Mouse (Mus musculus): ENCODE measurements around the gene Tnxb. TPM values are rescaled to one million over a fixed set of nuclear protein-coding genes. Genes with fewer than 3 reads are reported as not detected.

Tnxb gene
- polyA plus RNA-seq, 1 experiment from 2014 or later, result 0.36 TPM

DNA sequence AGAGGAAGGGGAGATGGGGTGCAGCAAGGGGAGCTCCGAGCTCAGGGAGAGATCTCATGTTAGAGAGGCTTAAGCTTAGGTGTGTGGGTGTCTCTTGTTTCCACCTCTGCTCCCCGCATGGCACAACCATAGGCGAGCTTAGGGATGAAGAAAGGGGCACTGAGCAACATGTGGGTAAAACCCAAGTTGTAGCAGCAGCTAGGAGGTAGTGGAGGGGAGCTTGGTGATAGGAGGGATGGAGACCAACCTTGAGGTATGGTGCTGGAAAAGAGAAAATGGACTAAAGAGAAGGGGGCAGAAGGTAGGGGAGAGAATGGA, 10.5 kb upstream of the Tnxb start:
- ATAC-seq (no peak), DNase-seq (no peak)
- Histone ChIP-seq H3K4me2 (ENCODE audit: low read depth, low read length) (no peak overlapping the region), H3K27ac (ENCODE audit: low read depth) (no peak overlapping the region), H3K4me3 (ENCODE audit: low read depth, low read length) (no peak overlapping the region), H3K4me1 (ENCODE audit: insufficient read depth) (peaks cover 6% of the 10 kb centered on the region), H3K36me3 (replicated peaks; ENCODE audit: insufficient read depth, low read length) (no peaks in the 10 kb centered on the region), H3K27me3 (ENCODE audit: insufficient read depth, low read length) (peaks cover 32% of the 10 kb centered on the region), H3K9ac (replicated peaks) (no peak overlapping the region), H3K9me3 (ENCODE audit: low read length) (no peaks in the 10 kb centered on the region)
- TF ChIP-seq EP300 (IDR thresholded peaks at IDR 0.05; ENCODE audit: low read depth), result no peak
- TF ChIP-seq CTCF (IDR thresholded peaks at IDR 0.05; ENCODE audit: low read depth), result no peak
- WGBS (ENCODE audit: insufficient replicate concordance), result 62% methylated on average over 3 of the region's 3 CpGs

DNA sequence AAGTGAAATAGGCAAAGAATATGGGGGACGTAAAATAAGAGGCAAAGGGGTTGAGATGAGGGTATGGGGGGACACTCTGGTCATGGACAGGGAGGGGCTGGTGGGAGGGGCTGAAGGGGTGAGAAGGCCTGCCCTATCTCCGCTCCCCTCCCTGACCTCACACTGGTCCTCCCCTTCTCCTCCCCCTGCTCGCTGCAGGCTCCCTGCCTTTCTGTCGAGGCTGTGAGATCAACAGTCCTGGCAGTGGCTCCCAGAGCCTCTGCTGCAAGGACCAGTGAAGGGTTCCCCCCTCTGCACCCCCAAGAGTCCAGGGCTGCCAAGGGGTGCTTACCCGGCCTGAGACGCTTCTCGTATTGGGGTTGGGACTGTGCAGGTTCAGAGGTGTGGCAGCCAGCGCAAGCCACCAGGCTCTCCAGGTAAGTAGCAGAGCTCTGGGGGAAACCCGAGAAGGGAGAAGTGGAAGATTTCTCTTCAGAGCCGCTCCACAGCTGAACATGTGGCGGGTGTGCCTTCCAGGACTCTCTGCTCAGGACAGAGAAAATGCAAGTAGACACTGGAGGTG, 10.0 kb upstream of the Tnxb start:
- H3K4me2 ChIP-seq (ENCODE audit: low read depth, low read length), result no peak overlapping the region
- H3K36me3 ChIP-seq (replicated peaks; ENCODE audit: insufficient read depth, low read length), result no peaks in the 10 kb centered on the region
- no peaks in the 10 kb centered on the region for H3K9me3 ChIP-seq (ENCODE audit: low read length)
- DNase-seq (no peak), ATAC-seq (no peak)
- WGBS (ENCODE audit: insufficient replicate concordance), result 39% methylated on average over 11 of the region's 11 CpGs
- peaks cover 3% of the 10 kb centered on the region for H3K4me1 ChIP-seq (ENCODE audit: insufficient read depth)
- peaks cover 32% of the 10 kb centered on the region for H3K27me3 ChIP-seq (ENCODE audit: insufficient read depth, low read length)
- H3K4me3 ChIP-seq (ENCODE audit: low read depth, low read length), result no peak overlapping the region
- TF ChIP-seq EP300 (IDR thresholded peaks at IDR 0.05; ENCODE audit: low read depth), result no peak
- no peak for TF ChIP-seq CTCF (IDR thresholded peaks at IDR 0.05; ENCODE audit: low read depth)
- H3K9ac ChIP-seq (replicated peaks), result no peak overlapping the region
- H3K27ac ChIP-seq (ENCODE audit: low read depth), result 0 out of 2 replicates have a peak overlapping the region, but pooled peaks have one; percentile 16

DNA sequence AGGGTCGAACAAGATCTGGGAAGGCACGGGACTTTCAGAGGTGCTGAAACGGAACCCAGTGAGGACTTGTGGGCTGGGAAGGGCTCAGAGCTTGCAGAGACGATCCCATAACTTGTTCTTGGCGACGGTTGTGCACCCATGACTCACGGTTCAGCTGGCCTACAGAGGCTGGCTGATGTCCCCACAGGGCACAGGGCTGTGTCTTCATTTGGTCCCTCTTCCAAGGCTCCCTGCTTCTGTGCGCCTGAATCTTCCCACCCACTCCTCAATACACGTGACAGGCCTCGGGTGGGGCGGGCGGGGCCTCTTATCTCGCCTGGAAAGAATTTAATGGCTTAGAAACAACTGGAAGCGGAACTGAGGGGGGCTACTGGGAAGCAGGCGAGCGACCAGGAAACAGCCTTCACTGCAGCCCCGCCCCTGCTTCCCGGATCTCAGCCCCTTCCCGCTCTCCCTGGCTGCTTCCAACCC, 9.2 kb upstream of the Tnxb start:
- no peak for TF ChIP-seq CTCF (IDR thresholded peaks at IDR 0.05; ENCODE audit: low read depth)
- 0 out of 2 replicates have a peak, but pooled peaks have one; percentile 9 for TF ChIP-seq EP300 (IDR thresholded peaks at IDR 0.05; ENCODE audit: low read depth)
- H3K4me3 ChIP-seq (ENCODE audit: low read depth, low read length), result no peak overlapping the region
- H3K9me3 ChIP-seq (ENCODE audit: low read length), result no peaks in the 10 kb centered on the region
- no peak overlapping the region; the same call in 1 of the 2 replicates for H3K9ac ChIP-seq (replicated peaks)
- 6% methylated on average over 18 of the region's 19 CpGs for WGBS (ENCODE audit: insufficient replicate concordance)
- H3K27ac ChIP-seq (ENCODE audit: low read depth), result 0 out of 2 replicates have a peak overlapping the region, but pooled peaks have one; percentile 12
- peaks cover under 1% of the 10 kb centered on the region; the same call in 1 of the 2 replicates for H3K4me1 ChIP-seq (ENCODE audit: insufficient read depth)
- H3K36me3 ChIP-seq (replicated peaks; ENCODE audit: insufficient read depth, low read length), result no peaks in the 10 kb centered on the region
- peak overlapping the region; percentile 11; the same call in 1 of the 2 replicates for H3K4me2 ChIP-seq (ENCODE audit: low read depth, low read length)
- DNase-seq (no peak), ATAC-seq (peak; percentile 63)
- peaks cover 32% of the 10 kb centered on the region for H3K27me3 ChIP-seq (ENCODE audit: insufficient read depth, low read length)

DNA sequence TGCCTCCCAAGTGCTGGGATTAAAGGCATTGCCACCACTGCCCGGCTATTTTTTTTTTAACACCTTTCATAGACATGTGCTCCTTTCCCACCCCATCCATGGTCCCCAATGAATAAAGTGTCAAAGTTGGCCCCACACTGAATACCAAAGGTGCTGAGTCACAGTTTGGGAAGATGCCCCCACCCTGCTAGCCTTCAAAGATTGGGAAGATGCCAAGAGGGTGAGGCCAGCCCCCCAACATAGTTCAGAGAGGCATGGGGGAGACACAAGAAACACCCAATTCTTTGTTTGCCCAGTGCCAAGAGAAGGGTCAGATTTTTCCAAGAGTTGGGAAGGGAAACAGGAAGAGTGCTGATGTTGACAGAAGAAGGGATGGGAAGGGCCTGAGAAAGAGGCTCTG, 7.9 kb upstream of the Tnxb start:
- WGBS (ENCODE audit: insufficient replicate concordance), result 70% methylated on average over 1 of the region's 1 CpGs

DNA sequence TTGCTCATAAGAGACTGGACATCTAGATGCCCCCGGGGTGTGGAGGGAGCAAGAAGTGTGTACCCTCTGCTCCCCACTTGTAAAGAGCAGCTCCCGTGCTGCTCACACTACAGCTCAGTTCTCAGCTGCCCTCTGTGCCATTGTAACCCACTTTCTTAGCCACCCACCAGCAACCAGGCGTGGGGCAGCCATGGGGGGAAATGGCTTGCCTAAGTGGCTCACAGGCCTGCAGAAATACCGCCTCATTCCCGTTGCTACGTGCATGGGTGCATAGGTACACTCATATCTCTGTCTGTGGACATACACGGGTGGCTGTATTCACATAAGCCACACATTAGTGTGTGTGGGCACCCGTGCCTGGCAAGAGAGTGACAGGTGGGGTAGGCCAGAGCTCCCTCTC, 7.4 kb upstream of the Tnxb start:
- no peak for TF ChIP-seq EP300 (IDR thresholded peaks at IDR 0.05; ENCODE audit: low read depth)
- TF ChIP-seq CTCF (IDR thresholded peaks at IDR 0.05; ENCODE audit: low read depth), result no peak
- WGBS (ENCODE audit: insufficient replicate concordance), result 71% methylated on average over 8 of the region's 8 CpGs

More for the DNA sequence above, 7.9 kb upstream of the Tnxb start:
- Histone ChIP-seq H3K4me3 (ENCODE audit: low read depth, low read length) (no peak overlapping the region), H3K4me1 (ENCODE audit: insufficient read depth) (no peaks in the 10 kb centered on the region), H3K27ac (ENCODE audit: low read depth) (no peak overlapping the region), H3K9ac (replicated peaks) (no peak overlapping the region), H3K27me3 (ENCODE audit: insufficient read depth, low read length) (peaks cover 30% of the 10 kb centered on the region), H3K9me3 (ENCODE audit: low read length) (no peaks in the 10 kb centered on the region), H3K4me2 (ENCODE audit: low read depth, low read length) (no peak overlapping the region), H3K36me3 (replicated peaks; ENCODE audit: insufficient read depth, low read length) (no peaks in the 10 kb centered on the region)
- ATAC-seq, result no peak
- DNase-seq, result no peak
- no peak for TF ChIP-seq CTCF (IDR thresholded peaks at IDR 0.05; ENCODE audit: low read depth)
- no peak for TF ChIP-seq EP300 (IDR thresholded peaks at IDR 0.05; ENCODE audit: low read depth)

DNA sequence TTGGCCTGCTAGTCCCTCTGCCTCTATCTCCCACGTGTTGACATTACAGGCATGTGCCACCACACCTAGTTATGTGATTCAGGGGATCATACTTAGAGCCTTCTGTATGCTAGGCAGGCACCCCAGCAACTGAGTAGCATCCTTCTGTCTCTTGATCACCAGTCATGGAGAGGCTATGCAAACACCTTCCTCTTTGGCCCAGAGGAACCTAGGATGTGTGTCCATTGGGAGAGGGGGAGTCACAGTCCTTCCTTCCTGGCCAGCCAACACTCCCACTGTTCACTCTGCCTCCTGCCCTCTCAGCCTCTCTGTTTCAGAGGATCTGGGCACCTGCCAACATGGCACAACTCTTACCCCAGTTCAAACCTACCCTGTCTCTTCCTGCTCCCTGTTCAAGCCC, 6.8 kb upstream of the Tnxb start:
- no peaks in the 10 kb centered on the region for H3K36me3 ChIP-seq (replicated peaks; ENCODE audit: insufficient read depth, low read length)
- no peak for DNase-seq
- no peak for ATAC-seq
- H3K4me3 ChIP-seq (ENCODE audit: low read depth, low read length), result no peak overlapping the region
- TF ChIP-seq EP300 (IDR thresholded peaks at IDR 0.05; ENCODE audit: low read depth) (no peak), CTCF (IDR thresholded peaks at IDR 0.05; ENCODE audit: low read depth) (no peak)
- H3K27ac ChIP-seq (ENCODE audit: low read depth), result no peak overlapping the region
- no peaks in the 10 kb centered on the region for H3K4me1 ChIP-seq (ENCODE audit: insufficient read depth)
- peaks cover 29% of the 10 kb centered on the region for H3K27me3 ChIP-seq (ENCODE audit: insufficient read depth, low read length)
- no peak overlapping the region for H3K9ac ChIP-seq (replicated peaks)
- no peak overlapping the region for H3K4me2 ChIP-seq (ENCODE audit: low read depth, low read length)
- no peaks in the 10 kb centered on the region for H3K9me3 ChIP-seq (ENCODE audit: low read length)
- 26% methylated on average over 1 of the region's 1 CpGs for WGBS (ENCODE audit: insufficient replicate concordance)

More for the DNA sequence above, 7.4 kb upstream of the Tnxb start:
- Histone ChIP-seq H3K4me1 (ENCODE audit: insufficient read depth) (no peaks in the 10 kb centered on the region), H3K4me2 (ENCODE audit: low read depth, low read length) (no peak overlapping the region), H3K36me3 (replicated peaks; ENCODE audit: insufficient read depth, low read length) (no peaks in the 10 kb centered on the region), H3K9me3 (ENCODE audit: low read length) (no peaks in the 10 kb centered on the region), H3K27me3 (ENCODE audit: insufficient read depth, low read length) (peaks cover 29% of the 10 kb centered on the region), H3K9ac (replicated peaks) (no peak overlapping the region), H3K4me3 (ENCODE audit: low read depth, low read length) (no peak overlapping the region), H3K27ac (ENCODE audit: low read depth) (no peak overlapping the region)
- DNase-seq (no peak), ATAC-seq (no peak)

Data from liver, postnatal 0 days (tissue).